Mouse (Mus musculus) megakaryocyte, embryonic 14.5 days (primary cell): ENCODE results near the gene Rsu1. TPM values are rescaled to one million over a fixed set of nuclear protein-coding genes. Genes with fewer than 3 reads are reported as not detected.

Experiments used
- H3K27me3 ChIP-seq: replicated peaks from 2 replicates; pipeline ENCODE3; 2012; ENCODE audit warnings: inconsistent platforms
- H3K36me3 ChIP-seq: replicated peaks from 2 replicates; pipeline ENCODE3; 2012; ENCODE audit warnings: low read length, inconsistent platforms, mixed read lengths
- H3K4me1 ChIP-seq: 2 replicates; pipeline ENCODE4 v1.6.1; 2012; ENCODE audit warnings: inconsistent platforms
- H3K4me3 ChIP-seq: replicated peaks from 2 replicates; pipeline ENCODE3; 2012; ENCODE audit warnings: moderate library complexity, mild to moderate bottlenecking, inconsistent platforms
- H3K9me3 ChIP-seq: 2 replicates; pipeline ENCODE4 v1.6.1; 2012; ENCODE audit warnings: inconsistent platforms
- FLI1 ChIP-seq: IDR thresholded peaks from 2 replicates; pipeline ENCODE4 v1.6.1; 2012; ENCODE audit warnings: low read length, inconsistent platforms, mixed read lengths
- GATA1 ChIP-seq: IDR thresholded peaks from 3 replicates; pipeline ENCODE4 v1.6.1; 2012; ENCODE audit warnings: mixed read lengths, low read length, inconsistent platforms, borderline replicate concordance
- polyA plus RNA-seq: library from polyadenylated mRNA; stranded (reverse); fragments of >175 nt; gene quantifications from 2 replicates; pipeline ENCODE4 v1.2.3, GENCODE M21; 2012; ENCODE audit warnings: low replicate concordance; ENCODE audit not compliant: insufficient read depth

Rsu1 gene
- polyA plus RNA-seq, 1 experiment, result 131 TPM

DNA sequence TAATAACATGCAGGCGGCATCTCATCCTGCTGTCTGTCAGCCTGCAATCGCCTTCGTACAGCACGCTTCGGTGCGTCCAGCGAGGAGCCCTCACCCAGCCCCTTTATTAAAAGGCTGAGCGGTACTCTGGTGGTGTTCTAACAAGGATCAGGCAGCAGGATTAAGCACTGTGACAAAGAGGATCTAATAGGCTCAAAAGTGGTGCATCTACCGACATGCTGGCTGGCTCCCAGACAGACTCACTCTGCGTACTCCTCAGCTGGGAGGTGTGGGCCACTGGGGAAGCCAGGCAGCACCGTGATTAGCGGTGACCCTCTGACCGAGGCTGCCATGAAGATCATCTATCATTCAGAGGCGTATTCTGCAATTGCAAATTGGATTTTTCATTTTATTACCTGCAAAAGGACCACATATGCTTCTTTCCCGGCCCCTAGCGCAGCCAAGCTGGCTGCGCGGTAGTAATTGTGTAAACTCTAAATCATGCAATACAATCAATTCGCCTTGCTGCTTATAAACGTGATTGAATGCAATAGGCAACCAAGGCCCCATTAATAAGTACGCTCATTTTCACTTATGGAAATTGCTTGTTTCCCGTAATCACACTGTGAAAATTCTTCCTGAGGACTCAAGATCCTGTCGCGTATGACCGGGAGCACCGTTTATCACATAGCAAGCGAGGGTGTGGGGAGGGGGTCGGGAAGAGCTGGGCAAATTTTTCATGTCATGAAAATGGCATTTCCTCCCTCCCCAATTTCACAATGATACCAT is 95.5 kb downstream of the Rsu1 start:
- no peaks in the 10 kb centered on the region for H3K9me3 ChIP-seq
- TF ChIP-seq GATA1 (no peak), FLI1 (no peak)

DNA sequence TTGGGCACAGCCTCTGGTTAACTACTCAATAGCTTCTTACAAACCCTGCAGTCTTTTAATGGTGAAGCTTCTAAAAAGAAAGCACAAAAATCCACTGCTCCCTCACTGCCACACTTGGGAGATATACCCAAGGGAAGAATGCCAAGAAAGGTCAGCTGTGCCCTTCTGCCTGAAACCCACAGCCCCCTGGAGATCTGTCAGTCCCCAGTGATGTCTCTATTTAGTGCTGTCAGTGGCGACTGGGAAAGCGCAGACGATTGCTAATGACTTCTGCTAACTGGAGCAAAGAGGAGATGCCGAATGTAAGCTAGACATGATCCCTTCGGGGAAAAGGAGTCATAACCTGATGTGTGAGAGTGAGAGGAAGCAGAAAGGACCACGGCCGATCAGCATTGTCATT is 96.8 kb downstream of the Rsu1 start:
- Histone ChIP-seq H3K4me1 (peaks cover 42% of the 10 kb centered on the region), H3K4me3 (no peak overlapping the region)

More for the DNA sequence above, 95.5 kb downstream of the Rsu1 start:
- Histone ChIP-seq H3K4me1 (peaks cover 37% of the 10 kb centered on the region), H3K27me3 (no peaks in the 10 kb centered on the region), H3K4me3 (no peak overlapping the region), H3K36me3 (peaks cover 91% of the 10 kb centered on the region)

DNA sequence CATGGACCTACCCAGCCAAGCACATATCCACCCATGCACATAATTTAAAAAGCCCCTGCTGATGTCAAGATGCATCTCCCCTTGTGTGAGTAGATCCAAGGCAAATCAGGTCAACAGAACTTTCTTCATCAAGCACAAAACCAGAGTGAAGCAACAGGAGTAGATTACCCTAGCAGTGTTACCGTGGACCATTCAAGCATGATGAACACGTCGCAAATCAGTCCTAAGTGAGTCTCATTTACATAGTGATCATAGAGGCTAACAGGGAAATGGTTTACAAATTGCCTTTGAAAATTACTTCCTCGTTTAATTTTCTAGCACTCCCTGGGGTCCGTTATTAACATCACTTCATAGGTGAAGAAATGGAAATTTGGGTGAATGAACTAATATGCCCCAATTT is 100.6 kb downstream of the Rsu1 start:
- Histone ChIP-seq H3K4me3 (no peak overlapping the region), H3K36me3 (peaks cover 94% of the 10 kb centered on the region), H3K9me3 (no peaks in the 10 kb centered on the region), H3K27me3 (no peaks in the 10 kb centered on the region), H3K4me1 (peaks cover 52% of the 10 kb centered on the region)
- TF ChIP-seq FLI1 (no peak), GATA1 (no peak)

More for the DNA sequence above, 96.8 kb downstream of the Rsu1 start:
- no peaks in the 10 kb centered on the region for H3K9me3 ChIP-seq
- H3K36me3 ChIP-seq, result peaks cover 97% of the 10 kb centered on the region
- no peaks in the 10 kb centered on the region for H3K27me3 ChIP-seq
- TF ChIP-seq GATA1, result no peak

DNA sequence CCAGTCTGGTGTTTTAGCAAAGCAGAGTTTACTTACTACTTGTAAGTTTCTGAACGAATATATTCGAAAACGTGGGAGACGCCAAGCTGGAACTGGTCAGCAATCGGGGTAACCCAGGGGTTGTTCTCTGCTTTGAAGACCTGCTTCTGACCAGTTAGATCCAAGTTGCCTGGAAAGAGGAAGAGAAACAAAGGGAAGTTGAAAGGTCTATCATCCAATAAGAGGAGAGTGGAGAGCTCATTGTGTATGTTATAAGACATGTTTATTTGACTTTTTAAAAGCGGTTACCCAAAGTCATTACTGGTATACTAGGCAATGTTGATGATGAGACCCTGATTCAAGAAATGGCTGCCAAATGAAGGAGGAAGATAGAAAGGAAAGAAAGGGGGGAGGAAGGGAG is 101.3 kb downstream of the Rsu1 start:
- H3K9me3 ChIP-seq, result no peaks in the 10 kb centered on the region
- H3K4me3 ChIP-seq, result no peak overlapping the region
- TF ChIP-seq GATA1, result no peak
- no peak for TF ChIP-seq FLI1
- peaks cover 50% of the 10 kb centered on the region for H3K4me1 ChIP-seq
- peaks cover 90% of the 10 kb centered on the region for H3K36me3 ChIP-seq
- H3K27me3 ChIP-seq, result no peaks in the 10 kb centered on the region

DNA sequence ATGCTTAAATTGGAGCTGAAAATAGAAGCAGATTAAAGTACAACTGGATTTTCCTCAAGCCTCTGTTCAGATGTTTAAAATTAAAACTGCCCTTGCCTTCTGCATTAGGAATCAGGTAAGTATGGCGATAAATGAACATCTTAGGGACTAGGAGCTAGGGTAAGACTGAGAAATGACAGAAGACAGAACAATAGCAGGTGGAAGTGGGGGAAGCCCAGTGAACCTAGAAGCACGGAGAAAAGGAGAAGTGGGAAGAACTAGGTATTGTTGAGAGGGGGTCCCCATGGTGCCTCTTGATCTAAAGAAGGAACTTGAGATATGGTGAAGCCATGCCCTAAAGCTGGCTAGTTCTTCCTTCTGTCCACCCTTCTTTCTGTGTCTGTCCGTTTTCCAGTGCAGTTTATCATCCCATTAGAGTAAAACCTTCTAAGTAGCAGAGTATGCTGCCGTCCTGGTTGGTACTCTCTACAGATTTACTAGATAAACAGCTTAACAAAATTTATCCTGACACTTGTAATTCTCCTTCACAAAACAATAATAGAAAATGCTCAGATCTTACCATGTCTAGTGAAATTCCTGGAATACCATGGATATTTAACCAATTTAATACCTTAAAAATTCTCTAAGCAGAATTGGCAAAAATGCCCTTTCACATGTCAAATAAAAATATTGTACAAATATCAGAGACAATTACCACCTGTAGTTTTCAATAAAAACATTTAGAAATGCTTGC is 101.9 kb downstream of the Rsu1 start:
- H3K27me3 ChIP-seq, result no peaks in the 10 kb centered on the region
- peaks cover 89% of the 10 kb centered on the region for H3K36me3 ChIP-seq
- no peak overlapping the region for H3K4me3 ChIP-seq
- TF ChIP-seq FLI1 (no peak), GATA1 (no peak)
- H3K4me1 ChIP-seq, result peaks cover 49% of the 10 kb centered on the region
- H3K9me3 ChIP-seq, result no peaks in the 10 kb centered on the region

DNA sequence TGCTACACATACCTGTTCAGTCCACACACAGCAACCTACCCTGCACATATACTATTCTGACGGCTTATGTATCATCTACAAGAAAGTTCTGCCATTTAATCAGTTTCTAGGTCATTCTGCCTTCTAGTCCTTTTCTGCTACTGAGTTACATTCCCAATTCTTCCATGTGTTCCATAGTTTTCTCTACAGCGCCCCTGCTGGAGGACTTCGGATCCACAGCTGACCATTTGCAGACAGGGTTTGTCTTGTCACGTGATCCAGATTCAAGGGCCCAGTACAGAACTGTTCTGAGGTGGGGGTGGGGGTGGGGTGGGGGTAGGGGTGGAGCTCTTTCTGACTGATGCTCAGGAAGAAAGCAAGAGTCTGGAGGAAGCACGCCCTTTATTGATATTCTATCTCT is 102.5 kb downstream of the Rsu1 start:
- H3K27me3 ChIP-seq, result no peaks in the 10 kb centered on the region
- TF ChIP-seq FLI1 (no peak), GATA1 (no peak)
- peaks cover 89% of the 10 kb centered on the region for H3K36me3 ChIP-seq
- no peak overlapping the region for H3K4me3 ChIP-seq
- H3K4me1 ChIP-seq, result peaks cover 52% of the 10 kb centered on the region
- H3K9me3 ChIP-seq, result no peaks in the 10 kb centered on the region

DNA sequence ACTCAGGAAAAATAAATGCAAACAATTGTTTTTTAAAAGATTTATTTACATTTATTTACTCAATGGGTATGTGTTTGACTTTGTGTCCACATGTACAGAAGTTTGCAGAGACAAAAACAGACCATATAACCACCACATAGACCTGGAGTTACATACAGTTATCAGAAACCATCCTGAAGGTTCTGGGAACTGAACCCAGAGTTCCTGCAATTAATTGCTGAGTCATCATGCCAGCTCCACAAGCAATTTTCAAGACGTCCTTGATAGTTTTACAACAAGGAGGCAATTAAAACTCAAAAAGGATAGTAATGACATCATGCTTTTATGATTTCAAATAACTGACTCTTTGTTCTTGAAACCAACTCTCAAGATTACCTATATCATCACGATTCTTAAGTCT is 109.5 kb downstream of the Rsu1 start:
- no peak overlapping the region for H3K4me3 ChIP-seq
- H3K36me3 ChIP-seq, result peaks cover 55% of the 10 kb centered on the region
- no peaks in the 10 kb centered on the region for H3K27me3 ChIP-seq
- peaks cover 37% of the 10 kb centered on the region for H3K4me1 ChIP-seq
- TF ChIP-seq GATA1, result no peak
- no peak for TF ChIP-seq FLI1
- H3K9me3 ChIP-seq, result no peaks in the 10 kb centered on the region

DNA sequence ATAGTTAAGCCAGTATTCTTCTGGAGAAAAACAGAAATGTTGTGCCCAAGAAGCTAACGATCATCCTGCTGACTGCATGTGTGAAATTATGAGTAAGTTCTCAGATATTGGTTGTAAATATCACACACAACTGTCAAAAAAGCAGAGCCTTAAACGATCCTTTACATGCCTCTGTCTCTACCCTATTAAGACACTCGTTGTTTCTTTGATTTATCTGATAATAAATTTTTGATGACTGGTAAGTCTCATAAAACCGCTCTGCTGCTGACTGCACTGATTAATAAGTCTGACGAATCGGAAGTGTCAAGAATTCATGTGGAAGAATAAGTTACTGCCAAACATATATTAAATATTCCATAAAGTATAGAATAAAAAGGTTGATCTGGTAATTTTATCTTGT is 126.0 kb downstream of the Rsu1 start:
- Histone ChIP-seq H3K9me3 (no peaks in the 10 kb centered on the region), H3K4me1 (peaks cover 5% of the 10 kb centered on the region; the same call in 1 of the 2 replicates), H3K4me3 (no peak overlapping the region), H3K36me3 (peaks cover 73% of the 10 kb centered on the region), H3K27me3 (no peaks in the 10 kb centered on the region)
- no peak for TF ChIP-seq GATA1
- TF ChIP-seq FLI1, result no peak

DNA sequence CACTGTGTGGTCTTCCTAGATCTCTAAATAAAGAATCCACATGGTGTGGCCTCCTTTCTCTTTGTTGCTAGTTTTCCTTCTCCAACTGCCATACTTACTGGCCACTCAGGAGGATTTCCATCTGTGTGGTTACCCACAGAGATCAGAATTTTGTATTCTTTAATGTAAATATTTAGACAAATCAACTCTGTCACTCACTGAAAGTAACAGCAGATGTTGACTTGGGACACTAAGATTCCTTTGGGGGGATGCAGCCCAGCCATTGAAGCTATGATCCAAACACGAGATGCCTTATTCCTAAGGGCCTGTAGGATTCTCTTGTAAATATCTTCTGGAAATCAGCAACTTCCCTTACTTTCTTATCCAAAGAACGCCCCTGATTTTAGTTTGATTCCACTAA is 136.3 kb downstream of the Rsu1 start:
- no peaks in the 10 kb centered on the region for H3K9me3 ChIP-seq
- peaks cover 21% of the 10 kb centered on the region for H3K4me1 ChIP-seq
- no peaks in the 10 kb centered on the region for H3K27me3 ChIP-seq
- H3K4me3 ChIP-seq, result no peak overlapping the region
- TF ChIP-seq FLI1, result no peak
- TF ChIP-seq GATA1, result no peak
- H3K36me3 ChIP-seq, result peaks cover 82% of the 10 kb centered on the region

DNA sequence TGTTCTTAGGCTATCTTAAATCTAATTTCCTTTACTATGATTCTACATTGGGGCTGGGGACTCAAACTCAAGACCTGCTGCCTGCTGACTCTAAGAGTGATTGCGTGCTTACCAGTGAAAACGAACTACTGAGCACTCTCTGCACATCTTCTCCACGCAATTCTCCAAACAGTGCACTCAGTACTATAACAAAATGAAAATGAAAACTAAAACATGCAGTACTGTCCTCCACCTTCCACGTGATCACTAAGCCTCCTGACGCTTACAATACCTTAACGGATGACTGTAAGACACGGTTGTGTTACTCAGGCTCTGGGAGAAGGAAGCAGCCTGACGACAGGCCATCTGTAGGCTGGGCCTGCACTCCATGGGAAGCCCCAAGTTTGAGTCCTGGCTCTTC is 138.4 kb downstream of the Rsu1 start:
- Histone ChIP-seq H3K4me1 (peaks cover 24% of the 10 kb centered on the region), H3K27me3 (no peaks in the 10 kb centered on the region), H3K9me3 (no peaks in the 10 kb centered on the region), H3K4me3 (no peak overlapping the region), H3K36me3 (peaks cover 84% of the 10 kb centered on the region)
- TF ChIP-seq GATA1, result no peak
- TF ChIP-seq FLI1, result no peak
